Mouse (Mus musculus) thymus, postnatal 25 days (tissue): ENCODE measurements around the gene Csrp2.

ENCODE experiments used
- DNase-seq: peaks from one replicate; pipeline ENCODE4 v3.0.0; 2022

Gene Csrp2

DNA sequence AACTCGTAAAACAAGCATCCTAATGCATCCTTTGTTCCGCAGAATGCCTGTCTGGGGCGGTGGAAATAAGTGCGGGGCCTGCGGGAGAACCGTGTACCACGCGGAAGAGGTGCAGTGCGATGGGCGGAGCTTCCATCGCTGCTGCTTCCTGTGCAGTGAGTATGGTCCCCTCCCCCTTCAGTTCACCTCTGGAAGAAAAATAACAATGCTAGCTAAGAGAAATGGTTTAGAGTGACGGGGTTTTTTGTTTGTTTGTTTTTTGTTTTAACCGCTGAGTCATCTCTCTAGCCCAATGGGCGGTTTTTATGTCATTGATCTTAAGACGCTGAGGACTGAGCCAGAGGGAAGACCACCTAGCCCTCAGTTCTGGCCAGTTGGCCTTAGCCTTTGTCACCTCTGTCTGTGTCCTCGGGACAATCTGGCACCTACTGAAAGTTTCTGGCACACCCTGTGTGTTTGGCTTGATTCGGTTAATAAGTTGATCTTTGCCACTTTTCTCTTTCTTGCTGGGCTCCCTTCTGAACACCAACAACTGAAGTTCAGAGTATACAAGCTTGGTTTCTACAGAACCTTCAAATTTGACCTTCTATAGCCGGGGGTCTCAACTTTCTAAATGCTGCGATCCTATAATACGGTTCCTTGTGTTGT is 12.4 kb downstream of the Csrp2 start:
- DNase-seq, result peak; percentile 65

DNA sequence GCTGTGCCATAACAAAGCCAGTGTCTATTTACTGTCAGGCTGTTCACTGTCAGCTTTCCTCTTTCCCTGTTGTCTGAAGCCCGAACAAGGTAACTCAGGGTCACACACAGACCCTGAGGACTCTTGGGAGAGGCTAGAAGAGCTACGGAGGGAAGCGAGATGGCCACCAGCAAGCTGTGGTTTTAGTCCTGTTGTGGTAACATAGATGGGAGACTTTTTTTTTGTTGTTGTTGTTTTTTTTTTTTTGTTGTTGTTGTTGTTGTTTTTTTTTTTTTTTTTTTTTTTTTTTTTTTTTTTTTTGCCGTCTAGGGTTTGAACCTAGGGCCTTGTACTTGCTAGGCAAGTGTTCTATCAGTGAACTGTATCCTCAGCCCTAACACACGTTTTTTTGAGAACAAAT is 14.0 kb downstream of the Csrp2 start:
- DNase-seq, result no peak

GRCm38 (mm10) chr10:110935081-110935480 is 15.5 kb downstream of the Csrp2 start:
- no peak for DNase-seq

DNA sequence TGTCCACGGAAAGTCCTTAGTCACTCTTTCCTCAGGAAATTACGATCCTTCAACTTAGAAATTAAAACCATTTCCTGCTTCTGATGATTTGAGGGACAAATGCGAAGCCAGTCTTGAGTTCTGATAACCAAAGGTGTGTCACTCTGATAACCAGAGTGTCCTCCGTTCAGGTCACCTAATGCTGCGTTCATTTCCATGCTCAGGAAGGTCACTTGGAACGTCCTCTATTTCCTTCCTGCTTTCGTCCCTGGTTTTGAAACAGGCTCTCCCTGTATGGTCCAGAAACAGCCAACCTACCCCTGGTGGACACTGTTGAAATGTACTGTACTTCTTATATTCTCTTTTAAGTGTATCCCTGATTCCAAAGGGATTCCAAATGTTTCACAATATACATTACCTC is 16.1 kb downstream of the Csrp2 start:
- no peak for DNase-seq

- no peak for DNase-seq
These were observed 18.8 kb downstream of the Csrp2 start for GRCm38 (mm10) chr10:110938361-110938760.

DNA sequence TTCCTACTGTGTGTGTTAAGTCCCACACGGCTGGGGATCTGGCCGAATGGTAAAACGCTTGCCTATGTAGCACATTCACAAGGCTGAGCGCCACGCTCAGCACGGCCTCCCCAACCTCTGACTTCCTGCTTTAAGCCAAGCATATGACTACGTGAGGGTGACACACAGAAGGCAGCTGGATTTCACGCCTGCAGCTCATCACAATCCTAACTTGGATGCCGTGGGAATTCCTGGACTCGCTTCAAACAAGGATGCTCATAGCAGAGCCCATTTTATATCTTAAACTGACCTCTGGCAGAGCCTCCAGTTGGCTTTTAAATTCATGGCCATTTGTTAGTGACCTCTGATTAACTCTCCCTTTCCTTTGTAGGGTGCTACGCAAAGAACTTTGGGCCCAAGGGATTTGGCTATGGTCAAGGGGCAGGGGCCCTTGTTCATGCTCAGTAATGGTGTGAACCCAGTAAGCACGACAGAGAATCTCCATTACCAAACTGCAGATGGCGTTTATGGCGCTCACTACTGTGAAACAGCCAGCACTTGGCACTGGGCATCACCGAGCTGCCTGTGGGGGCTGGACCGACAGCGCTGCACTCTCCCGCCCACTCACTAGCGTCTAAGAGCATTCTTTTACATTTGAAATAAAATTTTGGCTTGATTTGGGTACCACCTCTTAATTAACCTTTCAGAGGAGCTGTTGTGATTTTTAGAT is 19.4 kb downstream of the Csrp2 start:
- no peak for DNase-seq

DNA sequence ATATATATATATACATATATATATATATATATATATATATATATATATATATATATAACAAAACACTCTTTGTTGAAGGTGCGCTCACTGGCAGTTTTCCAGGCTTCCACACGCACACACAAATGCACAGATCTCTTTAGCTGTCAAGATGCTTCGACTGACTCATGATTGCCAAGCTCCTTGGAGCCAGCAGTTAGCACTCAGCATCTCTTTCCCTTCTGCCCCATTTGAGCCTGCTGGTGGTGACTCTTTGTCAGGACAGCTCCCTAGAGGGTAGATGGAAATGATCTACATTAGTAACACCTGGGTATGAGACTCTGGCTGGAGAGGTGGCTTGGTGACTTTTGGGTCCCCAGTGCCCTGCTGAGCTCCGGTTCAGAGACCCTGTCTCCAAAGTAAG is 20.1 kb downstream of the Csrp2 start:
- DNase-seq, result no peak

GRCm38 (mm10) chr10:110940740-110941398 is 21.3 kb downstream of the Csrp2 start:
- DNase-seq, result no peak

GRCm38 (mm10) chr10:110941968-110942367 is 22.4 kb downstream of the Csrp2 start:
- no peak for DNase-seq

DNA sequence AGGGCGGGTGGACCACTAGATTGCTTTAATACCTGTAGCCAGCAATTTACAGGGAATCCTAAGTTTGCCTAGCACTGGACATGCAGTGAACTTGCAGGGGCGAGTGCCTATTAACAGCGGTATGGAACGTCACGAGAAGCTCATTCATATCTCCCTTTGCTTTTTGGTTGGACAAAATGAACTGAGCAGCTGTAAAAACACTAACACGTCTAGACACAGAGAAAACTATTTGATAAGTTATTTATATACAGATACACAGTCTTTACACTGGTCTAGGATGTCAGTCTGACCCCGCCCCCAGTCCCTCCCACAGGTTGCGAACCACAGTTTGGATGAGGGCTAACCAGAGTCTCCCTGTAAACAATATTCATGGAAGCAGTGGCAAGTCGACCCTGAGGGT is 23.2 kb downstream of the Csrp2 start:
- no peak for DNase-seq

DNA sequence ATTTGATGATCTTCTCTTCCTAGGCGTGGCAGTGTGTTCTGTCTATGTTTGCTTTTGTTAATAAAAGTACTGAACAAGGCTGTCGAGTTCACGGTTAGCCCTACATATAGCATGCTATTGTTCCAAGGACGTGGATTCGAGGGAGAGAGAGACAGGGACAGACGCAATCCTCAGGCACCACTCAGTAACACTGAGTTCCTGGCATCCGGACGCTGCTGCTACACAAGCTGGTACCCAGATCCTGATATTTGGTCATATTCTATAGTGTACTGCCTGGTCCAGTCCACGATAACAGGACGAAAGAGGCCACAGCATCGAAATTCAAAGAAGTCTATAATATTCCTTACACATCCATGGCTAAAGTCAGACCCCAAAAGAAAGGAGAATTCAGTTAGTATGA is 24.6 kb downstream of the Csrp2 start:
- DNase-seq, result no peak

- DNase-seq, result no peak
These were observed 26.4 kb downstream of the Csrp2 start for GRCm38 (mm10) chr10:110945966-110946365.

DNA sequence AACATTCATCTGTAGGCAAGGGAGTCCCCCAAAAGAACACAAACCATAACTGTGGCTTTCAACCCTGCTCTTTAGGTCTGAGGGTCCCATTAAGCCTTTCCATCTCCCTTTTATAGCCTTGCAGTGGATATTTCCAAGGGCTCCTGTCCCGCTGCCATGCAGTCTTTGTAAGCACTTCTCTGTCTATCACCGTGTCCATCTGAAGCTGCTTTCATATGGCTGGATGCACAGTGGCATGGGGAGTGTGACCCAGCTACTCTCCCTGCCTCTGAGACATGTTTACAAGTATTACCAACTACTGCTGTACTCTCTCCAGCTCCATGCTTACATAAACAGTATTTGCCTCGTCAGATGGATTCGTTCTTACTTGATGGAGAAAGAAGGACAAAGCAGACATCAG is 28.0 kb downstream of the Csrp2 start:
- DNase-seq, result no peak

DNA sequence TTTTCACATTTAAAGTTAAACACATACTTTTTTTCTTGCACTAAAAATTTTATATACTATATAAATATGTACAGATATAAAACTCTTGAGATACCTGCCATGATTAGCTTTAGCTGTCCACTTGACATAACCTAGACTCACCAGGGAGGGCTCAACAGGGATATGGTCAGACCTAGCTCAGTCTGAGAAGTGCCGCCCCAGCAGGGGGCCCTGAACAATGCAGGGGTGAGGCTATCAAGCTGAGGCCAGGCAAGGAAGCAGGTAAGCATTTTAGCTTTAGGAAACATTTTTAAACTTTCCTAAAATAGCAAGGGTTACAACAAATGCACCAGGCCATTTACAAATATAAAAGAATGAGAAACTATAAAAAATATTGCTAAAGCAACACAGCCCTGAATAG is 31.5 kb downstream of the Csrp2 start:
- DNase-seq, result no peak

DNA sequence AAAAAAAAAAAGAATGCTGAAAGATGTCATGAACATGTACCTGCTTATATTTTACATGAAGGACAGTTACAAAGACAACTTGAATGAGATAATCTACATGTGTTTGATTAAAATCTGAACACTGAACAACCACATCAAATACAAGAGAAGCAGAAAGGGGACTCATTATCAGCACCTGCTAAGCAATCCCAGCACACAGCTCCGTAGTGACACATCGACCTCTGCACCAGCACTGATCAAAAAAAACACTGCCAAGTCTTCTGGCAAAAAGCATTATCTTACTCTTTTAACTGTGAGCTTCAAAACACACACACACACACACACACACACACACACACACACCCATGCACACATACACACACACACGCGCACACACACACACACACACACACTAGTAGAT is 32.2 kb downstream of the Csrp2 start:
- no peak for DNase-seq

- no peak for DNase-seq
These were observed 32.7 kb downstream of the Csrp2 start for GRCm38 (mm10) chr10:110952271-110952670.

DNA sequence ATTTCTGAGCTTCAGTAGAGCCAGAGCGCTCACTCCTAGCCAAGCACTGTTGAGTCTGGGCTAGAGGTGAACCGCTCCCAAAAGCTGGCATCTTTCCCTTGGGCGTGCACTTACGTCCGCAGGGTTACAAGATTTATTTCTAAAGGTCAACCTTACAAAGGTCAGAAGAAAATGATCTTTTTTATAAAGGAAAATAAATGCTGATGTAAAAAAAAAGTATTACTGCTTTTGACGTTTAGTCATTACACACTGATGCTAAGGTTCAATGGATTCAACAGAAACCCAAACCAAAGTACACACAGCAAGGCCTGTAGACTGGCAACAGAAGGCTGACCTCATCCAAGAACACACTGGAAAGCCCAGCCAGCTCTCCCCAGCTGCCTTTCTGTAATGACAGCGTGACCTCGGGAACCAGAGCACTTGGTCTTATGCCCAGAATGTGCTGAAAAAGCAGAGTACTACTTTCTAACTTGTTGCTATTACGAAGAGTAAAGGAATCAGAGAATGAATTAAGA is 33.4 kb downstream of the Csrp2 start:
- DNase-seq, result no peak

DNA sequence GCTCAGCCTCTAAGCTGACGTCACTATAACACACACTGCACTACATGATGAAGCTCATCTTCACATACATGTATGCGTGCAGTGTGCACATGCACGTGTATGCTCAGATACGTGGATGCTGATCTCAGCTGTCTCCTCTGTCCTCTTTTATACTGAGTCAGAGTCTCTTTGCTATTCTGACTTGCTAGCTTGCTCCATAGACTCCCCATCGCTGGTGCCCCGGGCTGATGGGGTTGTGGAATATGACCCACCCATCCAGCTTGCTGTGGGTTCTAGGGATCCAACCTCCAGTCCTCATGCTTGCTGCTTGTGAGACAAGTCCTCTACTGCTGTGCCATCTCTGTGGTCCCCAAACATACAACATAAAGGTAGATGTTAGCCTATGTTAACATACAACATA is 39.3 kb downstream of the Csrp2 start:
- DNase-seq, result no peak

DNA sequence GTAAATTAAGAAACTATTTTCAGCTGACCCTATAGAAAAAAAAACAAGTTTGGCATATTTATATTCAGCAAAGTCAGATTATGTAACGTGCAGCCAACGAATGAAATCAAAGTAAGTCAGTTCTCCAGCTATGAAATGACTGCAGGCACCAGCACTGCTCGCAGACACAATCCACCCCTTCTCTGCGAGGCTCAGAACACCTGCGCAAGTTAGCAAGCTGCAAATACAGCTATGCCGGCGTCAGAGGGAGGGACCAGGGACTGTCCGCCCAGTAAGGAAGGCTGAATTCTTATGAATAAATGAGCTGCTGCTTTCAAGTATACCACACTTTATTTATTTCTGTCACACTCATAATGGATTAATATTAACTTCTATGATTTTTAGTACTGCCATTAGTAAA is 40.2 kb downstream of the Csrp2 start:
- no peak for DNase-seq

- DNase-seq, result no peak
These were observed 41.3 kb downstream of the Csrp2 start for GRCm38 (mm10) chr10:110960841-110961240.

- no peak for DNase-seq
These were observed 42.6 kb downstream of the Csrp2 start for GRCm38 (mm10) chr10:110962172-110962571.

- no peak for DNase-seq
These were observed 51.5 kb downstream of the Csrp2 start for GRCm38 (mm10) chr10:110971044-110971443.

DNA sequence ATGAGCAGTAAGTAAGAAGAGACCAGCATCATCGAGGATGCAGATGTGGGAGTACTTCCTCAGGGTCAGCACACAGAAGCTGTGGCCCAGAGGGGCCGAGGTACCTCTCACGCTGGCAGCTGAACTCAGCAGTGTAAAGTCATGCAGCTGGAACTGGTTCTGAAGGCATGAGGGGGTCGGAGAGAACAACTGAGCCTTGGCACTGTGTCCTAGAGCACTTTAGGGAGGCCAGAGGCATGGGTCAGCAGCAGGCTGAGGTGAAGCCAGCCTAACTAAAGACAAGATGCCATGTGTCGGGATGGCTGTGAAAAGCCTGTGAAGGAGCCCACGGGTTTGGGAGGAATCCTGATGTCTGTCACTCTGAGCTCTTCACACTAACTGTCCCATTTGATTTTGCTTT is 51.9 kb downstream of the Csrp2 start:
- no peak for DNase-seq

- DNase-seq, result no peak
These were observed 52.4 kb downstream of the Csrp2 start for GRCm38 (mm10) chr10:110971998-110972397.
